Mouse (Mus musculus) layer of hippocampus, postnatal 10 days (tissue): Measurements from ENCODE around the gene Mmgt2. TPM values are rescaled to one million over a fixed set of nuclear protein-coding genes. Genes with fewer than 3 reads are reported as not detected.

ENCODE experiments used
- DNase-seq, 2 experiments: peaks; one replicate each; pipeline ENCODE4 v3.0.0; 2021; ENCODE audit warnings: low spot score in 2 of 2
- long read RNA-seq: library from polyadenylated mRNA; stranded (forward); transcript quantifications from one replicate; pipeline ENCODE4 v2.0.0, GENCODE M21; 2023
- total RNA-seq, 2 experiments: library from RNA; stranded (reverse); gene quantifications; 2 replicates each; pipeline ENCODE4 v1.2.3; 2021

Gene Mmgt2
- total RNA-seq: 10 to 100 TPM; 19.1 to 23.4 TPM
- long read RNA-seq, transcript Mmgt2-201 (2 exons, 343 nt): major isoform, 5 of 10 reads
- long read RNA-seq, partial matches to known transcripts: 0 of 10 reads
- long read RNA-seq, other reads (novel, unspliced or antisense): 2 of 10 reads

- DNase-seq: peak; percentile 94 to 96
These were observed at the start of gene Mmgt2 for GRCm38 (mm10) chr11:62648591-62649391. Mmgt2 (plus strand) TSS chr11:62648664.

GRCm38 (mm10) chr11:62601732-62602618 lies 46.5 kb upstream of the Mmgt2 start:
- no peak for DNase-seq

GRCm38 (mm10) chr11:62602619-62603311 lies 45.7 kb upstream of the Mmgt2 start:
- DNase-seq: peak; percentile 97 to 98

- peak in 1 of 2 experiments; percentile 44 for DNase-seq
These were observed 45.0 kb upstream of the Mmgt2 start for GRCm38 (mm10) chr11:62603312-62604056.

GRCm38 (mm10) chr11:62604123-62604706 lies 44.2 kb upstream of the Mmgt2 start:
- no peak for DNase-seq

GRCm38 (mm10) chr11:62604886-62605618 lies 43.4 kb upstream of the Mmgt2 start:
- DNase-seq: no peak

- DNase-seq: peak in 1 of 2 experiments; percentile 33
These were observed 42.7 kb upstream of the Mmgt2 start for GRCm38 (mm10) chr11:62605619-62606298.

- no peak for DNase-seq
These were observed 41.9 kb upstream of the Mmgt2 start for GRCm38 (mm10) chr11:62606299-62607169.

GRCm38 (mm10) chr11:62607170-62607951 lies 41.1 kb upstream of the Mmgt2 start:
- DNase-seq: no peak

GRCm38 (mm10) chr11:62607952-62608201 lies 40.6 kb upstream of the Mmgt2 start:
- no peak for DNase-seq

GRCm38 (mm10) chr11:62608826-62609675 lies 39.4 kb upstream of the Mmgt2 start:
- no peak for DNase-seq

- no peak for DNase-seq
These were observed 38.2 kb upstream of the Mmgt2 start for GRCm38 (mm10) chr11:62610304-62610703.

- DNase-seq: no peak
These were observed 35.9 kb upstream of the Mmgt2 start for GRCm38 (mm10) chr11:62612604-62613003.

GRCm38 (mm10) chr11:62613657-62614365 lies 34.7 kb upstream of the Mmgt2 start:
- peak; percentile 98 for DNase-seq

GRCm38 (mm10) chr11:62614876-62615410 lies 33.5 kb upstream of the Mmgt2 start:
- DNase-seq: no peak
